Mouse (Mus musculus) liver, embryonic 14.5 days (tissue): ENCODE results near the gene Purb. TPM values are rescaled to one million over a fixed set of nuclear protein-coding genes. Genes with fewer than 3 reads are reported as not detected.

Experiments
- ATAC-seq: fragments of 200-750 bp; cut with Nextera tagmentation; 2 replicates; pipeline ENCODE4 v1.8.0; 2017; ENCODE audit warnings: moderate number of reproducible peaks, mild to moderate bottlenecking, moderate library complexity; ENCODE audit not compliant: insufficient read depth
- DNase-seq, 3 experiments: peaks; one replicate each; pipeline ENCODE4 v3.0.0-alpha.2; 2012 to 2013; ENCODE audit warnings: low read depth in 3 of 3, low spot score in 3 of 3
- H3K27ac ChIP-seq: fragments of 300-500 bp; sonication (generic); 2 replicates; pipeline ENCODE4 v1.5.1; 2014; ENCODE audit warnings: moderate library complexity, mild to moderate bottlenecking, control low read depth, inconsistent platforms
- H3K27me3 ChIP-seq: fragments of 300-500 bp; sonication (generic); 2 replicates; pipeline ENCODE4 v1.6.1; 2014; ENCODE audit warnings: mild to moderate bottlenecking, low read length, moderate library complexity; ENCODE audit not compliant: control insufficient read depth, insufficient read depth
- H3K36me3 ChIP-seq: fragments of 300-500 bp; sonication (generic); replicated peaks from 2 replicates; pipeline ENCODE4 v1.6.1; 2014; ENCODE audit warnings: low read depth; ENCODE audit not compliant: control insufficient read depth, insufficient read depth
- H3K4me1 ChIP-seq, 2 experiments: fragments of 200-500 bp in 1 of 2; fragments of 300-500 bp in 1 of 2; sonication (generic) in 1 of 2; replicated peaks; 2 replicates each; pipeline ENCODE4 v1.6.1; 2012 to 2014; ENCODE audit warnings: antibody characterized with exemption in 1 of 2, inconsistent platforms in 1 of 2, low read length in 1 of 2; ENCODE audit not compliant: control insufficient read depth in 2 of 2, insufficient read depth in 2 of 2
- H3K4me2 ChIP-seq: fragments of 300-500 bp; sonication (generic); 2 replicates; pipeline ENCODE4 v1.6.1; 2014; ENCODE audit warnings: low read depth, mild to moderate bottlenecking, control low read depth, moderate library complexity
- H3K4me3 ChIP-seq, 2 experiments: fragments of 200-500 bp in 1 of 2; fragments of 300-500 bp in 1 of 2; sonication (generic) in 1 of 2; 2 replicates each; pipeline ENCODE4 v1.5.1; 2012 to 2014; ENCODE audit warnings: low read depth in 2 of 2, low read length in 2 of 2, mild to moderate bottlenecking in 2 of 2, control low read depth in 1 of 2, inconsistent platforms in 1 of 2, moderate library complexity in 1 of 2; ENCODE audit not compliant: insufficient read depth in 1 of 2
- H3K9ac ChIP-seq: fragments of 300-500 bp; sonication (generic); replicated peaks from 2 replicates; pipeline ENCODE4 v1.6.1; 2014; ENCODE audit warnings: mild to moderate bottlenecking, control low read depth, moderate library complexity
- H3K9me3 ChIP-seq: fragments of 300-500 bp; sonication (generic); 2 replicates; pipeline ENCODE4 v1.6.1; 2016; ENCODE audit warnings: low read length, mixed read lengths; ENCODE audit not compliant: control insufficient read depth
- CTCF ChIP-seq: IDR thresholded peaks from 2 replicates; pipeline ENCODE4 v1.5.1; 2016; ENCODE audit warnings: antibody characterized with exemption, low read depth, control low read depth
- EP300 ChIP-seq: IDR thresholded peaks from 2 replicates; pipeline ENCODE4 v1.6.1; 2016; ENCODE audit warnings: antibody characterized with exemption, low read depth
- WGBS: fragments of 180-500 bp; shearing (Covaris S2); extraction: QIAGEN DNeasy Blood & Tissue Kit; methylation state at CpG from one replicate; pipeline ENCODE4 v1.1.7; 2014; ENCODE audit not compliant: insufficient replicate concordance; 5-methylcytosine and 5-hydroxymethylcytosine counted together
- polyA plus RNA-seq, 2 experiments: library from polyadenylated mRNA; depleted of rRNA in 1 of 2; stranded (reverse) in 1 of 2; unstranded in 1 of 2; fragments of >200 nt; fragmentation: Nextera tagmentation in 1 of 2; extraction: Ambion mirVana in 1 of 2; gene quantifications; 2 replicates each; pipeline versions ENCODE4 v1.2.1 to v1.2.3; 2012 to 2014

The Purb gene
- polyA plus RNA-seq, 2 experiments: 6.2 TPM

DNA sequence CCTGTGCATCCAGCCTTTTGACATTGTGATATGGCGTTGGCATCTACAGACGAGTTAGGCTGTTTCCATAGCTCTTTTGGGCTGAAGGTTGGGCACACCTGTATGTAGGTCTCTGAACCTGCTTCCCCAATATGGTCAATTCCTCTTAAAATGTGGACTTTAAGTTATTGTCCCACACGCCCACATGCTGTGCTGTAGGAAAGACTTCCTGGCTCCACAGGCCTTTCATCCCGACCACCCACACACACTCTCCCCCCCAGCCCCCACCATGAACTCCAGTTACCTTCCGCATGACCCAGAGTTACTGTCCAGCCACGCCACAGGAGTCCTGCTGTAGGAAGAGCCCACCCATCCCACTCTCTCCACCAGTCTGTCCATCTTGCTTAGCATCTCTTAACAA is 11.2 kb upstream of the Purb start:
- WGBS: 54% methylated on average over 6 of the region's 6 CpGs
- Histone ChIP-seq H3K4me1 (peaks cover 0 to 5% of the 10 kb centered on the region in 2 experiments; a peak in 1 of 4 replicates), H3K9ac (no peak overlapping the region), H3K4me3 (no peak overlapping the region), H3K27ac (no peak overlapping the region), H3K9me3 (no peaks in the 10 kb centered on the region), H3K36me3 (no peaks in the 10 kb centered on the region), H3K4me2 (no peak overlapping the region), H3K27me3 (no peaks in the 10 kb centered on the region)
- no peak for ATAC-seq
- DNase-seq: no peak
- no peak for TF ChIP-seq EP300

DNA sequence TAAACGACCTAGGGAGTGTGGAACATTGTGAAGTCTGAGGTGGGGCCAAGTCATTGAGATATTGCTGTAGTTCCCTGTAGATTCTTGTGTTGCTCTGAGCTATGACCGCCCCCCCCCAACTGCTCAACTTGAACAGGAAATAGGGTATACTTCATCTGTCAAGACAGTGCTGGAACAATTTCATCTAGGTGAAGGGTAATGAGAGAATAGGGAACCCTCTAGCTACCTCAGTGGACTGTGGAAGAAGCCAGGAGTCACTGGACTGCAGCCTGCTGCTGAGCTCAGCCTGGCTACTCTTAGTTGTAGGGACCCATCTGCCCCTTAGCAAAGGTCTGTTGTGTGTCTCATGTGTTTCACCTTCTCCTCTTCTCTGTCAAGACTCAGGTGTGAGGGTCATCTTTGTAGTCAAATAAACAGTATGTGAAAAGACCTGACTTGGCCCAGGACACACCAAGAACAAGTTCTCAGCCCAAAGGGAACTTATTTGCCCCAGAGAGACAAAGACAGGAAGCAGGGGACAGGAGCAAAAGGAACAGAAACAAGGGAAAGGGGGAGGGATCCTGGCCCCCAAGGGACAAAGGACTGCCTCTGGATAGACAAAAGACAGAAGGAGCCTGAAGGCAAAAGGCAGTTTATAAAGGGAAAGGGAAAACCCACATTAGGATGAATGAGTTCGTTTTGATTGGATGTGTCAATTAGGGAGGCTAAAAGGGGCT is 8.7 kb upstream of the Purb start:
- DNase-seq (no peak), ATAC-seq (no peak)
- no peak overlapping the region for H3K4me3 ChIP-seq
- peaks cover 0 to 5% of the 10 kb centered on the region in 2 experiments; a peak in 1 of 4 replicates for H3K4me1 ChIP-seq
- TF ChIP-seq CTCF (no peak), EP300 (no peak)
- no peak overlapping the region for H3K4me2 ChIP-seq
- no peak overlapping the region for H3K27ac ChIP-seq
- H3K27me3 ChIP-seq: no peaks in the 10 kb centered on the region
- no peaks in the 10 kb centered on the region for H3K36me3 ChIP-seq
- H3K9me3 ChIP-seq: no peaks in the 10 kb centered on the region
- WGBS: 25% methylated on average over 3 of the region's 3 CpGs
- no peak overlapping the region for H3K9ac ChIP-seq

DNA sequence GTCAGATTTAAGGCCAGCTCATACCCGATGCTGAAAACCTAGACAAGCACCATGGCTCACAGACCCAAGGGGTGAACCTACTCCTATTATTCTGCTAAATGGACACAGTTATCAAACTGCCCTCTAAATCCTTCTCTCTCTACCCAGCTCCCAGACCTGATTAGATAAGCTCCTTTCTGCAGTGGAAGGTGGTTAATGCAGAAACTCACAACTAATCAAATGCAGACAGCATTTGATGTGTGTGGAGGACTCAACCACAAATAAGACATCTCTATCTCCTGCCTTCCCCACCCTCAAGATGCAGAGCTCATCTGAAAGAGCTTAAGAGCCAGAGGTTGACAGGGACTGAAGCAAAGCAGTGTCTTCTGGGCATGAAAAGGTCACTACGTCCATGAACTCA is 7.4 kb upstream of the Purb start:
- WGBS: 42% methylated on average over 2 of the region's 2 CpGs
- H3K9me3 ChIP-seq: no peaks in the 10 kb centered on the region
- ATAC-seq: no peak

DNA sequence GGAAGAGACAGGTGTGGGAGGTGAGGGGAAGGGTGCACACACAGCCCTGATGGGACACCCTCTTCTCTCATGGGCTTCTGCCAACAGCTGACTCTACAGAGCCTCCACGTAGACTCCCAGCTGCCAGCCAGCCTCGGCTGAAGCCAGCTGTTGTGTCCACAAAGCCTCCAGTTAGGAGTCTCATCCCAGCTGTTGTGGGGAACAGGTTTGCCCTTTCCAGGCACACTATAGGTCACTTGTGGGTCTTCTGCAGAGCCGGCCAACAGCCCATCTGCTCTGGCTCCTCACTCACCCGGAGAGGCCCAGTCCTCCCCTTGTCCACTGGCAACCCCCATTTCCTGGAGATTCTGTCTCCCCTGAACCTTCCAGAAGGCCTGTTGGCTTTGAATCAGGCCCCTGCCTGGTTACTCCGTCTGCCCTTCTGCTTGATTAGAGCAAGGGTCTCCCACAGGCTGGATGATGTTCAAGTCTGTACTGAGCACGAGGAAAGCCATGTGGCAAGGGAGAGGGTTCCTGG is 6.0 kb upstream of the Purb start:
- DNase-seq (no peak), ATAC-seq (no peak)
- Histone ChIP-seq H3K27me3 (no peaks in the 10 kb centered on the region), H3K4me2 (no peak overlapping the region), H3K4me3 (no peak overlapping the region), H3K36me3 (no peaks in the 10 kb centered on the region), H3K9ac (no peak overlapping the region), H3K4me1 (peaks cover 0 to 9% of the 10 kb centered on the region in 2 experiments; a peak in 2 of 4 replicates), H3K27ac (no peak overlapping the region), H3K9me3 (no peaks in the 10 kb centered on the region)
- 65% methylated on average over 6 of the region's 6 CpGs for WGBS
- TF ChIP-seq EP300: no peak
- no peak for TF ChIP-seq CTCF

More for the DNA sequence above, 7.4 kb upstream of the Purb start:
- H3K4me1 ChIP-seq: peaks cover 0 to 9% of the 10 kb centered on the region in 2 experiments; a peak in 2 of 4 replicates
- H3K4me2 ChIP-seq: no peak overlapping the region
- no peak overlapping the region for H3K9ac ChIP-seq
- H3K36me3 ChIP-seq: no peaks in the 10 kb centered on the region
- no peak overlapping the region for H3K27ac ChIP-seq
- H3K4me3 ChIP-seq: no peak overlapping the region
- H3K27me3 ChIP-seq: no peaks in the 10 kb centered on the region
- TF ChIP-seq EP300 (no peak), CTCF (no peak)
- no peak for DNase-seq

DNA sequence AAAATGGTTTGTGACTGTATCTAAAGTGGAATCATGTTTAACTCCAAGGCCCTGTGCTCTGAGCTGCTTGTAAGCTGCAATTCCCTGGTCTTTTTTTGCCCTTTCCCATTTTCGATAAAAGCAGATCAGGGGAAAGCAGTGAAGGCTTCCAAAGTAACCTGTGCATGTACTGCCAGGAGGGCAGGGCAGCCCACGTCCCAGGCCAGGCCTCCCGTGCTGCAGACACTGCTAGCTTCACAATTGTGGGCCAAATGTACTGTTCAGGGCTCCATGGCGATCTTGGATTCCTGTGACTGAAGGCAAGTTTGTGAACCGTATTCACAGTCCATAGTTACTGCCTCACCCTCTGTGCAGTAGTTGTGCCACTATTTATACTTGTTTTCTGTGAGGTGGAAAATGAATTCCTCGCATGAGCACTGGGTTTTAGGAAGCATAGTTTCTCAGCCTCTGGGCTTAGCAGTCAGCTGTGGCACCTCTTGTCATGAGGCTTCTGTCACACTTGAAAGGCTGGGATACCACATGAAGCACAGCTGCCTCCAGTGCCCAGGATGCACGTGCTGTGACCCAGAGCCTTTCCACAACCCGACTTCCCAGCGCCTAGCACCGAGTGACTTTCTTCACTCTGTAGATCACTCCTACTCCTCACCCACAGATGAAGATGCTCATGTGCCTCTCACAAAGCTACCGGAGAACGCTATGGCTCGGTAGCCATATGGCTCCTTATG is 5.1 kb upstream of the Purb start:
- no peak for TF ChIP-seq EP300
- TF ChIP-seq CTCF: no peak
- no peaks in the 10 kb centered on the region for H3K9me3 ChIP-seq
- H3K4me3 ChIP-seq: no peak overlapping the region
- no peak overlapping the region for H3K9ac ChIP-seq
- H3K27me3 ChIP-seq: no peaks in the 10 kb centered on the region
- no peak for ATAC-seq
- no peaks in the 10 kb centered on the region for H3K36me3 ChIP-seq
- 71% methylated on average over 13 of the region's 13 CpGs for WGBS
- H3K27ac ChIP-seq: no peak overlapping the region
- DNase-seq: no peak
- peaks cover 0 to 9% of the 10 kb centered on the region in 2 experiments; a peak in 2 of 4 replicates for H3K4me1 ChIP-seq
- no peak overlapping the region for H3K4me2 ChIP-seq
